Mouse (Mus musculus) heart, postnatal 0 days (tissue): ENCODE results near the gene Serpinf2.

ENCODE experiments used
- CTCF ChIP-seq: IDR thresholded peaks from 2 replicates; pipeline ENCODE4 v1.5.1; 2016; ENCODE audit warnings: antibody characterized with exemption, control low read depth, low read depth
- EP300 ChIP-seq: IDR thresholded peaks from 2 replicates; pipeline ENCODE4 v1.6.1; 2016; ENCODE audit warnings: antibody characterized with exemption, low read depth

DNA sequence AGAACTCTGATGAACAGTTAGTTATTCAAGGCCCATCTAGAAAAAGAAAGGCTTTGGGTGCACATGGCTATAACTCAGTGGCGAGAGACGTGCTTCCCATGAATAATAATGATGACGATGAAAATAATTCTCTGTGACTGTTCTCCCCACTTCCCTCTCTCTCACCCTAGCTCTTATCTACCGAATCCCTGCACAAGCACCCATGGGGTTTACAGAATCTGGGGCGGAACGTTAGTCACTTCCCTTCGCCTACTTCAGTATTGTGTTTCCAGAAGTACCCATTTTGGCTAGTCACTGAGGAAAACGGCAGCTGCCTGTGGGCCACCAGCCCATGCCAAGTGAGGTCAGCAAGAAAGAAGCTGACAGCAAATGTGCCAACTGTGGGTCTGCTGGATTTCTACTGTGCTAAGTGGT lies 19.2 kb upstream of the Serpinf2 start:
- TF ChIP-seq CTCF: no peak
- no peak for TF ChIP-seq EP300
